Mouse (Mus musculus) CH12.LX (cell line): ENCODE data around the gene Med25. TPM values are rescaled to one million over a fixed set of nuclear protein-coding genes. Genes with fewer than 3 reads are reported as not detected.

Source experiments
- DNase-seq: peaks from one replicate; pipeline ENCODE4 v3.0.0-alpha.2; 2013; ENCODE audit errors: extremely low read depth
- H3K27ac ChIP-seq: 2 replicates; pipeline ENCODE4 v1.5.1; 2012; ENCODE audit warnings: low read depth, mild to moderate bottlenecking, control low read depth, moderate library complexity; ENCODE audit not compliant: insufficient read depth
- H3K27me3 ChIP-seq: replicated peaks from 2 replicates; pipeline ENCODE3; 2012; ENCODE audit warnings: inconsistent platforms
- H3K36me3 ChIP-seq, 2 experiments: replicated peaks in 1 of 2; 2 replicates each; pipeline versions ENCODE3 to v1.6.1; 2012; ENCODE audit warnings: inconsistent platforms in 1 of 2, low read length in 1 of 2, mild to moderate bottlenecking in 1 of 2, mixed read lengths in 1 of 2, moderate library complexity in 1 of 2; ENCODE audit not compliant: control insufficient read depth in 1 of 2, insufficient read depth in 1 of 2
- H3K4me1 ChIP-seq, 2 experiments: 2 replicates each; pipeline ENCODE4 v1.6.1; 2012; ENCODE audit warnings: inconsistent platforms in 1 of 2, moderate library complexity in 1 of 2; ENCODE audit not compliant: insufficient read depth in 2 of 2, control insufficient read depth in 1 of 2
- H3K4me2 ChIP-seq: 2 replicates; pipeline ENCODE4 v1.6.1; 2012; ENCODE audit warnings: low read depth, mild to moderate bottlenecking, control low read depth; ENCODE audit not compliant: poor library complexity, insufficient read depth, severe bottlenecking
- H3K4me3 ChIP-seq, 3 experiments: fragments of 150-350 bp in 1 of 3; sonication (generic) in 1 of 3; replicated peaks in 1 of 3; 2 replicates each; pipeline versions ENCODE3 to v1.5.1; 2011 to 2012; ENCODE audit warnings: low read depth in 2 of 3, low read length in 2 of 3, mild to moderate bottlenecking in 2 of 3, moderate library complexity in 2 of 3, control low read depth in 1 of 3, improper control_type of control experiment in 1 of 3, inconsistent platforms in 1 of 3, mixed read lengths in 1 of 3; ENCODE audit not compliant: poor library complexity in 1 of 3
- H3K79me2 ChIP-seq: replicated peaks from 2 replicates; pipeline ENCODE4 v1.6.1; 2012; ENCODE audit warnings: mild to moderate bottlenecking, moderate library complexity; ENCODE audit not compliant: control insufficient read depth, poor library complexity, insufficient read depth, severe bottlenecking; ENCODE audit errors: extremely low read depth
- H3K9ac ChIP-seq: 2 replicates; pipeline ENCODE4 v1.6.1; 2012; ENCODE audit warnings: low read depth, mild to moderate bottlenecking, control low read depth, moderate library complexity; ENCODE audit not compliant: insufficient read depth
- H3K9me3 ChIP-seq: replicated peaks from 2 replicates; pipeline ENCODE3; 2012; ENCODE audit warnings: low read length, inconsistent platforms, mixed read lengths
- CHD1 ChIP-seq: IDR thresholded peaks from 2 replicates; pipeline ENCODE4 v1.6.1; 2012; ENCODE audit warnings: low read depth, low read length, improper control_type of control experiment, inconsistent platforms
- CHD2 ChIP-seq: IDR thresholded peaks from 2 replicates; pipeline ENCODE4 v1.6.1; 2011; ENCODE audit warnings: low read length, improper control_type of control experiment
- CTCF ChIP-seq, 2 experiments: IDR thresholded peaks in 1 of 2; conservative IDR thresholded peaks in 1 of 2; 2 replicates each; pipeline ENCODE4 v1.5.1; 2011 to 2012; ENCODE audit warnings: low read depth in 2 of 2, low read length in 2 of 2, improper control_type of control experiment in 1 of 2, inconsistent platforms in 1 of 2, mild to moderate bottlenecking in 1 of 2, moderate library complexity in 1 of 2
- E2F4 ChIP-seq: IDR thresholded peaks from 2 replicates; pipeline ENCODE4 v1.6.1; 2011; ENCODE audit warnings: low read depth, low read length, improper control_type of control experiment; ENCODE audit not compliant: insufficient replicate concordance
- ELF1 ChIP-seq: IDR thresholded peaks from 2 replicates; pipeline ENCODE4 v1.6.1; 2014; ENCODE audit warnings: low read depth, mild to moderate bottlenecking, inconsistent platforms, low read length, improper control_type of control experiment
- EP300 ChIP-seq: IDR thresholded peaks from 2 replicates; pipeline ENCODE4 v1.6.1; 2011; ENCODE audit warnings: low read length, improper control_type of control experiment
- ETS1 ChIP-seq: conservative IDR thresholded peaks from 2 replicates; pipeline ENCODE4 v1.6.1; 2012; ENCODE audit warnings: low read depth, mild to moderate bottlenecking, inconsistent platforms, low read length, improper control_type of control experiment, moderate library complexity
- GABPA ChIP-seq: IDR thresholded peaks from 2 replicates; pipeline ENCODE4 v1.6.1; 2012; ENCODE audit warnings: low read depth, low read length, improper control_type of control experiment, inconsistent platforms; ENCODE audit not compliant: insufficient replicate concordance
- HCFC1 ChIP-seq: IDR thresholded peaks from 2 replicates; pipeline ENCODE4 v1.6.1; 2012; ENCODE audit warnings: low read depth, mild to moderate bottlenecking, inconsistent platforms, low read length, improper control_type of control experiment
- IRF4 ChIP-seq: IDR thresholded peaks from 2 replicates; pipeline ENCODE4 v1.6.1; 2014; ENCODE audit warnings: low read depth, mild to moderate bottlenecking, inconsistent platforms, low read length, improper control_type of control experiment
- JUN ChIP-seq: IDR thresholded peaks from 2 replicates; pipeline ENCODE4 v1.6.1; 2011; ENCODE audit warnings: low read depth, mild to moderate bottlenecking, low read length, improper control_type of control experiment, moderate library complexity; ENCODE audit not compliant: insufficient read depth
- JUND ChIP-seq: conservative IDR thresholded peaks from 2 replicates; pipeline ENCODE4 v1.6.1; 2011; ENCODE audit warnings: low read depth, low read length, improper control_type of control experiment
- KAT2A ChIP-seq: IDR thresholded peaks from 2 replicates; pipeline ENCODE4 v1.6.1; 2012; ENCODE audit warnings: low read length, improper control_type of control experiment, inconsistent platforms; ENCODE audit not compliant: insufficient replicate concordance
- MAFK ChIP-seq: IDR thresholded peaks from 2 replicates; pipeline ENCODE4 v1.6.1; 2011; ENCODE audit warnings: low read length, improper control_type of control experiment; ENCODE audit not compliant: insufficient replicate concordance
- MAX ChIP-seq: IDR thresholded peaks from 2 replicates; pipeline ENCODE4 v1.6.1; 2011; ENCODE audit warnings: low read length, improper control_type of control experiment
- MAZ ChIP-seq: IDR thresholded peaks from 2 replicates; pipeline ENCODE4 v1.6.1; 2012; ENCODE audit warnings: low read depth, mild to moderate bottlenecking, inconsistent platforms, low read length, improper control_type of control experiment, moderate library complexity
- MEF2A ChIP-seq: IDR thresholded peaks from 2 replicates; pipeline ENCODE4 v1.6.1; 2014; ENCODE audit warnings: low read depth, mild to moderate bottlenecking, inconsistent platforms, low read length, improper control_type of control experiment, borderline replicate concordance
- MXI1 ChIP-seq: IDR thresholded peaks from 2 replicates; pipeline ENCODE4 v1.6.1; 2011; ENCODE audit warnings: mild to moderate bottlenecking, low read depth, low read length, improper control_type of control experiment
- NELFE ChIP-seq: IDR thresholded peaks from 2 replicates; pipeline ENCODE4 v1.6.1; 2011; ENCODE audit warnings: low read depth, low read length, improper control_type of control experiment
- NRF1 ChIP-seq: IDR thresholded peaks from 2 replicates; pipeline ENCODE4 v1.6.1; 2014; ENCODE audit warnings: low read depth, mild to moderate bottlenecking, inconsistent platforms, low read length, improper control_type of control experiment, moderate library complexity
- PAX5 ChIP-seq: IDR thresholded peaks from 2 replicates; pipeline ENCODE4 v1.6.1; 2012; ENCODE audit warnings: low read length, inconsistent platforms, mixed read lengths
- RCOR1 ChIP-seq: conservative IDR thresholded peaks from 2 replicates; pipeline ENCODE4 v1.6.1; 2012; ENCODE audit warnings: low read depth, mild to moderate bottlenecking, inconsistent platforms, low read length, improper control_type of control experiment
- SIN3A ChIP-seq: IDR thresholded peaks from 2 replicates; pipeline ENCODE4 v1.6.1; 2012; ENCODE audit warnings: low read length, improper control_type of control experiment, inconsistent platforms
- SMC3 ChIP-seq: IDR thresholded peaks from 2 replicates; pipeline ENCODE4 v1.6.1; 2011; ENCODE audit warnings: low read depth, low read length, improper control_type of control experiment
- TBP ChIP-seq: conservative IDR thresholded peaks from 2 replicates; pipeline ENCODE4 v1.6.1; 2011; ENCODE audit warnings: low read depth, low read length, improper control_type of control experiment
- TCF12 ChIP-seq: IDR thresholded peaks from 2 replicates; pipeline ENCODE4 v1.6.1; 2014; ENCODE audit warnings: low read depth, mild to moderate bottlenecking, inconsistent platforms, low read length, improper control_type of control experiment
- UBTF ChIP-seq: IDR thresholded peaks from 2 replicates; pipeline ENCODE4 v1.6.1; 2012; ENCODE audit warnings: low read depth, mild to moderate bottlenecking, inconsistent platforms, low read length, improper control_type of control experiment, moderate library complexity
- USF2 ChIP-seq: conservative IDR thresholded peaks from 2 replicates; pipeline ENCODE4 v1.6.1; 2011; ENCODE audit warnings: low read depth, low read length, improper control_type of control experiment
- ZC3H11A ChIP-seq: IDR thresholded peaks from 2 replicates; pipeline ENCODE4 v1.6.1; 2012; ENCODE audit warnings: low read depth, mild to moderate bottlenecking, inconsistent platforms, low read length, improper control_type of control experiment
- ZKSCAN1 ChIP-seq: IDR thresholded peaks from 2 replicates; pipeline ENCODE4 v1.6.1; 2012; ENCODE audit warnings: low read depth, inconsistent platforms, low read length, improper control_type of control experiment, borderline replicate concordance
- ZMIZ1 ChIP-seq: IDR thresholded peaks from 2 replicates; pipeline ENCODE4 v1.6.1; 2012; ENCODE audit warnings: low read depth, mild to moderate bottlenecking, inconsistent platforms, low read length, improper control_type of control experiment
- ZNF384 ChIP-seq: IDR thresholded peaks from 2 replicates; pipeline ENCODE4 v1.6.1; 2012; ENCODE audit warnings: low read depth, low read length, improper control_type of control experiment, inconsistent platforms
- dilution Hi-C: fragments of 300-500 bp; cut with MboI; formaldehyde crosslinking; loops from 2 replicates; pipeline ENCODE4 v1.14.3; 2020; ENCODE audit warnings: low sequenced_read_pairs; ENCODE audit not compliant: extremely low pct_unique_long_range_greater_than_20kb, extremely low pct_ligation_motif_present
- in situ Hi-C: fragments of 300-500 bp; cut with MboI; formaldehyde crosslinking; loops from 3 replicates; pipeline ENCODE4 v1.14.3; 2019; ENCODE audit warnings: low sequenced_read_pairs, low pct_ligation_motif_present, low pct_unique_long_range_greater_than_20kb, mixed read lengths
- polyA plus RNA-seq: library from polyadenylated mRNA; unstranded; fragments of >175 nt; gene quantifications from 2 replicates; pipeline ENCODE4 v1.2.1, GENCODE M21; 2012; ENCODE audit warnings: low read depth; ENCODE audit not compliant: insufficient read length
- total RNA-seq, 2 experiments: library from RNA; depleted of rRNA; stranded (reverse); fragments of 300-350 nt in 1 of 2; fragments of >200 nt in 1 of 2; gene quantifications; 2 replicates each; pipeline ENCODE4 v1.2.3; 2012 to 2014

Gene Med25
- total and polyA plus RNA-seq, 3 experiments, result 18.4 to 67.4 (median 56.7) TPM

- no peaks in the 10 kb centered on the region for H3K9me3 ChIP-seq
- H3K4me1 ChIP-seq, result peaks cover 14 to 44% of the 10 kb centered on the region in 2 experiments
These were observed 42.4 kb downstream of the Med25 start for GRCm38 (mm10) chr7:44850146-44850545.

GRCm38 (mm10) chr7:44849416-44850111 is 42.9 kb downstream of the Med25 start:
- dilution Hi-C loops, result no loop called here
- H3K27ac ChIP-seq, result peak overlapping the region; percentile 94
- H3K36me3 ChIP-seq, result peaks cover 31 to 53% of the 10 kb centered on the region in 2 experiments
- peaks cover 28% of the 10 kb centered on the region for H3K79me2 ChIP-seq
- H3K4me3 ChIP-seq, result peak overlapping the region; percentile 81 to 98 (median 93)
- in situ Hi-C loops, result loop anchor here (10.0 kb wide), 1 partner anchor 105 kb away; no protein-coding TSS in a partner anchor
- H3K27me3 ChIP-seq, result no peaks in the 10 kb centered on the region
- peak overlapping the region; percentile 11; the same call in 1 of the 2 replicates for H3K4me2 ChIP-seq
- no peaks in the 10 kb centered on the region for H3K9me3 ChIP-seq
- DNase-seq, result peak; percentile 91
- H3K4me1 ChIP-seq, result peaks cover 14 to 43% of the 10 kb centered on the region in 2 experiments
- H3K9ac ChIP-seq, result peak overlapping the region; percentile 97
- TF ChIP-seq RCOR1 (peak; percentile 85), JUND (no peak), CHD1 (no peak), E2F4 (no peak), ETS1 (no peak), MXI1 (peak; percentile 93), IRF4 (no peak), EP300 (no peak), MEF2A (0 out of 2 replicates have a peak, but pooled peaks have one; percentile 37), ZMIZ1 (no peak), JUN (no peak), CHD2 (peak; percentile 45), ZNF384 (no peak), MAZ (peak; percentile 63; the same call in 1 of the 2 replicates), KAT2A (peak; percentile 83; the same call in 1 of the 2 replicates), GABPA (no peak; the same call in 1 of the 2 replicates), TBP (no peak; the same call in 1 of the 2 replicates), ZC3H11A (no peak), MAX (peak; percentile 75), PAX5 (no peak), ZKSCAN1 (no peak), CTCF (conservative IDR thresholded peaks at IDR 0.05 in 1 of 2, IDR thresholded peaks at IDR 0.05 in 1 of 2; ENCODE audit: low read depth in 2 of 2, low read length in 2 of 2) (no peak)

More at GRCm38 (mm10) chr7:44850146-44850545, 42.4 kb downstream of the Med25 start:
- no peak overlapping the region for H3K4me2 ChIP-seq
- H3K27ac ChIP-seq, result peak overlapping the region; percentile 94
- H3K79me2 ChIP-seq, result peaks cover 28% of the 10 kb centered on the region
- H3K36me3 ChIP-seq, result peaks cover 26 to 47% of the 10 kb centered on the region in 2 experiments
- peak overlapping the region; percentile 81 to 98 (median 93) for H3K4me3 ChIP-seq
- DNase-seq, result peak; percentile 77
- peak overlapping the region; percentile 97 for H3K9ac ChIP-seq
- no peaks in the 10 kb centered on the region for H3K27me3 ChIP-seq
- TF ChIP-seq CHD1 (no peak), EP300 (no peak), UBTF (no peak), NELFE (peak; percentile 47; the same call in 1 of the 2 replicates), GABPA (no peak), CTCF (conservative IDR thresholded peaks at IDR 0.05 in 1 of 2, IDR thresholded peaks at IDR 0.05 in 1 of 2; ENCODE audit: low read depth in 2 of 2, low read length in 2 of 2) (no peak), HCFC1 (no peak; the same call in 1 of the 2 replicates), MAZ (peak; percentile 19; the same call in 1 of the 2 replicates), JUN (no peak), RCOR1 (no peak), MAFK (no peak), USF2 (no peak), NRF1 (no peak), TCF12 (peak; percentile 55), SMC3 (no peak), SIN3A (peak; percentile 24; the same call in 1 of the 2 replicates), ELF1 (peak; percentile 69; the same call in 1 of the 2 replicates), MAX (no peak), ZMIZ1 (peak; percentile 59), TBP (no peak), ETS1 (no peak)
- in situ Hi-C loops (loop anchor here (10.0 kb wide), 1 partner anchor 105 kb away; no protein-coding TSS in a partner anchor), dilution Hi-C loops (no loop called here)
